Mouse (Mus musculus): ENCODE measurements around the gene Pex12. TPM values are rescaled to one million over a fixed set of nuclear protein-coding genes. Genes with fewer than 3 reads are reported as not detected.

The Pex12 gene
- total and polyA plus RNA-seq, 3 experiments: 8.2 to 11.8 TPM; not detected in 1

GRCm38 (mm10) chr11:83270842-83271150, 31.6 kb downstream of the Pex12 start (continued):
- TF ChIP-seq ZNF384 (IDR thresholded peaks at IDR 0.05; ENCODE audit: low read depth, low read length) (no peak), HCFC1 (IDR thresholded peaks at IDR 0.05; ENCODE audit: low read depth, low read length) (no peak)

DNA sequence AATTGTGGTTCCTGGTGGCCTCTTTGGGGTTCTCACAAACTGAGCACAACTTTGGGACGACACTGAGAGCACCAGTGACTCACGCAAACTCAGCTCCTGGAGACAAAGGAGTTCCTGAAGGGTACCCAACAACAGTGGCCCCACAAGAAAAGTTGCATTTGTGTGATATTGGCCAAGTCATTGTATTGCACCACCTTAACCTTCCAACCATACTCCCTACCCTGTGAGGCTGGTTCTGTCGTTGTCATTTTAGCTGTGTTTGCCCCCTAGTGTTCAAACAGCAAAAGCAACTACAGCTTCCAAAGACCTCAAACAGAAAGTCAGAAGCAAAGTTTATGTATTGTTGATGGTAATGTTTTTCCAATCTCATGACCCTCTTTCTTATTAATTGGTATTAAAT, 39.2 kb downstream of the Pex12 start:
- Histone ChIP-seq H3K9me3 (replicated peaks; ENCODE audit: insufficient read depth, low read length) (no peaks in the 10 kb centered on the region), H3K4me1 (ENCODE audit: control insufficient read depth in 1 of 2, insufficient read depth in 2 of 2, low read length in 2 of 2) (peaks cover 16 to 17% of the 10 kb centered on the region in 2 experiments), H3K27me3 (ENCODE audit: control insufficient read depth in 1 of 2, insufficient read depth in 2 of 2, low read length in 2 of 2) (no peaks in the 10 kb centered on the region), H3K9ac (ENCODE audit: control insufficient read depth, low read depth, low read length, poor library complexity, severe bottlenecking) (peak overlapping the region; percentile 44), H3K4me3 (ENCODE audit: control insufficient read depth in 1 of 2, insufficient read depth in 1 of 2, low read depth in 2 of 2, low read length in 2 of 2) (peak overlapping the region; percentile 27 to 29; a peak in 3 of 4 replicates), H3K27ac (ENCODE audit: control insufficient read depth, low read depth, low read length) (peak overlapping the region; percentile 76), H3K36me3 (ENCODE audit: control insufficient read depth in 1 of 2, insufficient read depth in 2 of 2, low read length in 2 of 2) (peaks cover 7 to 20% of the 10 kb centered on the region in 2 experiments), H3K79me2 (ENCODE audit: control insufficient read depth, insufficient read depth, low read length, poor library complexity) (no peaks in the 10 kb centered on the region)
- DNase-seq (ENCODE audit: low read depth, low spot score): peak; percentile 91
- TF ChIP-seq CHD1 (IDR thresholded peaks at IDR 0.05; ENCODE audit: low read depth, low read length): 0 out of 2 replicates have a peak, but pooled peaks have one; percentile 23
- TF ChIP-seq GATA1 (IDR thresholded peaks at IDR 0.05; ENCODE audit: low read depth, low read length): no peak
- TF ChIP-seq BHLHE40 (IDR thresholded peaks at IDR 0.05; ENCODE audit: borderline replicate concordance, low read depth, low read length): no peak
- no peak for TF ChIP-seq MEF2A (IDR thresholded peaks at IDR 0.05; ENCODE audit: extremely low read depth, insufficient replicate concordance, low read depth, low read length, poor library complexity, severe bottlenecking)
- TF ChIP-seq SMC3 (IDR thresholded peaks at IDR 0.05; ENCODE audit: low read depth, low read length): peak; percentile 84
- no peak; the same call in 1 of the 2 replicates for TF ChIP-seq ZKSCAN1 (IDR thresholded peaks at IDR 0.05; ENCODE audit: low read depth, low read length)
- TF ChIP-seq MAX (IDR thresholded peaks at IDR 0.05; ENCODE audit: low read length): no peak
- TF ChIP-seq EP300 (IDR thresholded peaks at IDR 0.05; ENCODE audit: low read depth in 1 of 2, low read length in 2 of 2): no peak
- TF ChIP-seq TAL1 (IDR thresholded peaks at IDR 0.05; ENCODE audit: low read length): no peak
- no peak for TF ChIP-seq UBTF (IDR thresholded peaks at IDR 0.05; ENCODE audit: borderline replicate concordance, insufficient read depth, low read depth, low read length)
- TF ChIP-seq E2F4 (IDR thresholded peaks at IDR 0.05; ENCODE audit: borderline replicate concordance, low read depth, low read length): no peak
- TF ChIP-seq TCF12 (IDR thresholded peaks at IDR 0.05; ENCODE audit: low read depth, low read length): peak; percentile 39; the same call in 1 of the 2 replicates
- TF ChIP-seq GABPA (IDR thresholded peaks at IDR 0.05; ENCODE audit: low read depth, low read length): no peak
- 0 out of 2 replicates have a peak, but pooled peaks have one; percentile 35 for TF ChIP-seq MYC (IDR thresholded peaks at IDR 0.05; ENCODE audit: low read depth, low read length)
- no peak for TF ChIP-seq MAZ (IDR thresholded peaks at IDR 0.05; ENCODE audit: low read depth, low read length)
- peak; percentile 14; the same call in 1 of the 2 replicates for TF ChIP-seq NELFE (IDR thresholded peaks at IDR 0.05; ENCODE audit: low read depth, low read length)
- TF ChIP-seq HCFC1 (IDR thresholded peaks at IDR 0.05; ENCODE audit: low read depth, low read length): peak; percentile 42; the same call in 1 of the 2 replicates
- no peak for TF ChIP-seq POLR2A (IDR thresholded peaks at IDR 0.05; ENCODE audit: control insufficient read depth in 1 of 2, insufficient read depth in 1 of 2, low read depth in 1 of 2, low read length in 2 of 2, poor library complexity in 1 of 2)
- TF ChIP-seq MYB (IDR thresholded peaks at IDR 0.05; ENCODE audit: low read depth, low read length): no peak
- TF ChIP-seq TBP (IDR thresholded peaks at IDR 0.05; ENCODE audit: low read depth, low read length): no peak
- no peak for TF ChIP-seq MAFK (IDR thresholded peaks at IDR 0.05; ENCODE audit: borderline replicate concordance, low read depth, low read length)
- no peak for TF ChIP-seq USF2 (IDR thresholded peaks at IDR 0.05; ENCODE audit: borderline replicate concordance in 1 of 2, insufficient read depth in 1 of 2, low read depth in 1 of 2, low read length in 2 of 2)
- 0 out of 2 replicates have a peak, but pooled peaks have one; percentile 33 for TF ChIP-seq ETS1 (IDR thresholded peaks at IDR 0.05; ENCODE audit: low read depth, low read length)
- peak; percentile 68; the same call in 1 of the 2 replicates for TF ChIP-seq JUND (IDR thresholded peaks at IDR 0.05; ENCODE audit: low read depth, low read length)
- TF ChIP-seq MXI1 (IDR thresholded peaks at IDR 0.05; ENCODE audit: low read depth, low read length): peak; percentile 16; the same call in 1 of the 2 replicates
- TF ChIP-seq ELF1 (IDR thresholded peaks at IDR 0.05; ENCODE audit: low read depth, low read length): no peak
- peak; percentile 89 for TF ChIP-seq RAD21 (IDR thresholded peaks at IDR 0.05; ENCODE audit: low read depth, low read length)
- no peak for TF ChIP-seq RCOR1 (IDR thresholded peaks at IDR 0.05; ENCODE audit: low read depth, low read length)
- TF ChIP-seq USF1 (IDR thresholded peaks at IDR 0.05; ENCODE audit: low read depth, low read length): no peak
- TF ChIP-seq POLR2AphosphoS2 (IDR thresholded peaks at IDR 0.05; ENCODE audit: low read length): no peak
- peak; percentile 53 to 95 (median 79) for TF ChIP-seq CTCF (IDR thresholded peaks at IDR 0.05 in 2 of 3, conservative IDR thresholded peaks at IDR 0.05 in 1 of 3; ENCODE audit: control insufficient read depth in 1 of 3, insufficient read depth in 1 of 3, low read depth in 2 of 3, low read length in 3 of 3, poor library complexity in 1 of 3, severe bottlenecking in 1 of 3)
- TF ChIP-seq CHD2 (IDR thresholded peaks at IDR 0.05; ENCODE audit: low read length): no peak
- no peak for TF ChIP-seq KAT2A (conservative IDR thresholded peaks at IDR 0.05; ENCODE audit: low read depth, low read length)
- no peak for TF ChIP-seq ZMIZ1 (IDR thresholded peaks at IDR 0.05; ENCODE audit: low read depth, low read length)
